Mouse (Mus musculus) layer of hippocampus, adult 2 months (tissue): ENCODE results near the gene Lrrc2. TPM values are rescaled to one million over a fixed set of nuclear protein-coding genes. Genes with fewer than 3 reads are reported as not detected.

ENCODE experiments used
- DNase-seq, 2 experiments: peaks; one replicate each; pipeline ENCODE4 v3.0.0; 2022; ENCODE audit warnings: low spot score in 2 of 2
- H3K27ac ChIP-seq: fragments of 200-600 bp; 2 replicates; pipeline ENCODE4 v1.8.1; 2022
- H3K4me3 ChIP-seq: fragments of 200-600 bp; 2 replicates; pipeline ENCODE4 v1.8.1; 2022; ENCODE audit warnings: mild to moderate bottlenecking
- CTCF ChIP-seq: fragments of 200-600 bp; conservative IDR thresholded peaks from 2 replicates; pipeline ENCODE4 v1.8.1; 2022; ENCODE audit warnings: antibody characterized with exemption, mild to moderate bottlenecking, moderate library complexity
- microRNA-seq, 2 experiments: library from miRNA; unstranded; fragments of <30 nt; microRNA quantifications; one replicate each; pipeline ENCODE4 v1.2.0; 2021
- total RNA-seq, 2 experiments: library from RNA; stranded (reverse); gene quantifications; 2 replicates each; pipeline ENCODE4 v1.2.3; 2021

Gene Lrrc2
- total RNA-seq, 2 experiments from 2014 or later = 1.5 to 3.5 TPM

- TF ChIP-seq CTCF = no peak
- Histone ChIP-seq H3K4me3 (no peak overlapping the region), H3K27ac (no peak overlapping the region)
Measured at GRCm38 (mm10) chr9:111001621-111002020, 50.3 kb downstream of the Lrrc2 start.

GRCm38 (mm10) chr9:111003279-111003678 is 51.9 kb downstream of the Lrrc2 start:
- H3K4me3 ChIP-seq = no peak overlapping the region
- TF ChIP-seq CTCF = no peak
- no peak overlapping the region for H3K27ac ChIP-seq
- no peak for DNase-seq

More at GRCm38 (mm10) chr9:111001621-111002020, 50.3 kb downstream of the Lrrc2 start:
- no peak for DNase-seq

GRCm38 (mm10) chr9:111006544-111006943 is 55.2 kb downstream of the Lrrc2 start:
- no peak for TF ChIP-seq CTCF
- Histone ChIP-seq H3K27ac (no peak overlapping the region), H3K4me3 (no peak overlapping the region)
- DNase-seq = no peak

GRCm38 (mm10) chr9:111009763-111010162 is 58.4 kb downstream of the Lrrc2 start:
- TF ChIP-seq CTCF = no peak
- no peak for DNase-seq
- Histone ChIP-seq H3K27ac (no peak overlapping the region), H3K4me3 (no peak overlapping the region)

GRCm38 (mm10) chr9:111011550-111011949 is 60.2 kb downstream of the Lrrc2 start:
- no peak overlapping the region for H3K4me3 ChIP-seq
- no peak for DNase-seq
- no peak overlapping the region for H3K27ac ChIP-seq
- TF ChIP-seq CTCF = no peak

- no peak overlapping the region for H3K4me3 ChIP-seq
- DNase-seq = no peak
- no peak overlapping the region for H3K27ac ChIP-seq
- no peak for TF ChIP-seq CTCF
Measured at GRCm38 (mm10) chr9:111012041-111012440, 60.7 kb downstream of the Lrrc2 start.

- no peak for DNase-seq
- peak; percentile 44 for TF ChIP-seq CTCF
- H3K27ac ChIP-seq = no peak overlapping the region
- H3K4me3 ChIP-seq = no peak overlapping the region
Measured at GRCm38 (mm10) chr9:111015658-111016057, 64.3 kb downstream of the Lrrc2 start.

GRCm38 (mm10) chr9:111019022-111019421 is 67.7 kb downstream of the Lrrc2 start, which contains the start of gene Ltf:
Gene Ltf, plus strand, starts transcription at chr9:111019271.
- H3K4me3 ChIP-seq = no peak within 1 kb of the TSS
- no peak for DNase-seq
- no peak within 1 kb of the TSS for H3K27ac ChIP-seq
- TF ChIP-seq CTCF = no peak

GRCm38 (mm10) chr9:111026791-111027190 is 75.4 kb downstream of the Lrrc2 start:
- Histone ChIP-seq H3K4me3 (no peak overlapping the region), H3K27ac (no peak overlapping the region)
- no peak for TF ChIP-seq CTCF

More at GRCm38 (mm10) chr9:111026791-111027190, 75.4 kb downstream of the Lrrc2 start:
- DNase-seq = no peak

Small RNA genes lying within 50 kb of the gene (microRNA-seq; reads per million reads assigned to microRNA genes)
- 0 reads per million in 2 experiments for gene Gm24269

Other genes starting within 250 kb of the Lrrc2 start
- not detected for gene Myl3, start 209.7 kb upstream of the Lrrc2 start, total RNA-seq
- 1 to 10 TPM; 4.4 to 5.0 TPM for gene Pth1r, start 204.4 kb upstream of the Lrrc2 start, total RNA-seq
- not detected for gene Prss42, start 153.4 kb upstream of the Lrrc2 start, total RNA-seq
- gene Prss44, start 137.6 kb upstream of the Lrrc2 start, total RNA-seq = not detected
- under 1 TPM; 0.15 to 0.25 TPM for gene Prss43, start 124.9 kb upstream of the Lrrc2 start, total RNA-seq
- under 1 TPM in 1 of 2 experiments, not detected in 1; 0.51 TPM for gene Prss45, start 117.0 kb upstream of the Lrrc2 start, total RNA-seq
- not detected for gene Prss46, start 107.0 kb upstream of the Lrrc2 start, total RNA-seq
- under 1 TPM; 0.32 to 0.51 TPM for gene Prss50, start 93.6 kb upstream of the Lrrc2 start, total RNA-seq
- gene Als2cl, start 71.7 kb upstream of the Lrrc2 start, total RNA-seq = 10 to 100 TPM in 1 of 2 experiments, 1 to 10 TPM in 1; 9.1 to 14.6 TPM
- gene Tmie, start 71.4 kb upstream of the Lrrc2 start, total RNA-seq = 1 to 10 TPM; 1.9 to 2.0 TPM
- not detected for gene Fam240a, start 34.7 kb upstream of the Lrrc2 start, total RNA-seq
- gene Tdgf1, start 5.4 kb upstream of the Lrrc2 start, total RNA-seq = under 1 TPM; 0.49 TPM
- under 1 TPM; 0.59 TPM for gene Rtp3, start 39.0 kb downstream of the Lrrc2 start, total RNA-seq
- gene Ltf, start 67.7 kb downstream of the Lrrc2 start, total RNA-seq = not detected
- under 1 TPM; 0.69 to 0.72 TPM for gene Ccrl2, start 106.0 kb downstream of the Lrrc2 start, total RNA-seq
- gene Lrrfip2, start 166.0 kb downstream of the Lrrc2 start, total RNA-seq = 10 to 100 TPM; 37.2 to 38.0 TPM